Mouse (Mus musculus) lung, postnatal 36 days (tissue): ENCODE measurements around the gene Gm9844.
"Not testable (repeated sequence)": the region's sequence is repeated elsewhere in the genome, so short reads cannot be mapped to it uniquely, and the experiment has no call there.

Experiments
- DNase-seq: peaks from one replicate; pipeline ENCODE4 v3.0.0; 2022; ENCODE audit warnings: mixed read lengths

Gene Gm9844

GRCm38 (mm10) chr7:24869532-24870165 is 7.6 kb downstream of the Gm9844 start, which contains the start of the genes Lypd4 and Dmrtc2:
Lypd4 (minus strand) TSS chr7:24869941.
Dmrtc2 (plus strand) TSS chr7:24870057.
- DNase-seq, result no peak

- DNase-seq, result no peak
These were observed 15.6 kb downstream of the Gm9844 start for GRCm38 (mm10) chr7:24877588-24877987.

- no peak for DNase-seq
These were observed 17.6 kb downstream of the Gm9844 start for GRCm38 (mm10) chr7:24879620-24880019.

GRCm38 (mm10) chr7:24882416-24883199 is 20.6 kb downstream of the Gm9844 start:
- no peak for DNase-seq

GRCm38 (mm10) chr7:24883896-24884692 is 22.1 kb downstream of the Gm9844 start, which contains the start of gene Rps19:
Rps19 (plus strand) TSS chr7:24884371.
- DNase-seq, result peak; percentile 100

- DNase-seq, result peak; percentile 32
These were observed 22.8 kb downstream of the Gm9844 start for GRCm38 (mm10) chr7:24884693-24885291.

- no peak for DNase-seq
These were observed 23.7 kb downstream of the Gm9844 start for GRCm38 (mm10) chr7:24885468-24886307.

GRCm38 (mm10) chr7:24886308-24886633 is 24.3 kb downstream of the Gm9844 start:
- no peak for DNase-seq

- no peak for DNase-seq
These were observed 25.1 kb downstream of the Gm9844 start for GRCm38 (mm10) chr7:24887096-24887495.

GRCm38 (mm10) chr7:24889431-24890220 is 27.6 kb downstream of the Gm9844 start:
- no peak for DNase-seq

- DNase-seq, result peak; percentile 91
These were observed 28.5 kb downstream of the Gm9844 start for GRCm38 (mm10) chr7:24890281-24891216.

GRCm38 (mm10) chr7:24891241-24892124 is 29.5 kb downstream of the Gm9844 start:
- DNase-seq, result no peak

GRCm38 (mm10) chr7:24892125-24892583 is 30.1 kb downstream of the Gm9844 start:
- no peak for DNase-seq

- not testable (repeated sequence) for DNase-seq
These were observed 33.7 kb downstream of the Gm9844 start for GRCm38 (mm10) chr7:24895749-24896148.

GRCm38 (mm10) chr7:24896269-24896668 is 34.3 kb downstream of the Gm9844 start:
- no peak for DNase-seq

- DNase-seq, result peak; percentile 34
These were observed 35.2 kb downstream of the Gm9844 start, which contains the start of gene Cd79a for GRCm38 (mm10) chr7:24897224-24897623. Cd79a (plus strand) TSS chr7:24897381.

GRCm38 (mm10) chr7:24897959-24898358 is 35.9 kb downstream of the Gm9844 start:
- DNase-seq, result no peak

GRCm38 (mm10) chr7:24901114-24901513 is 39.1 kb downstream of the Gm9844 start:
- DNase-seq, result no peak

GRCm38 (mm10) chr7:24901842-24902241 is 39.8 kb downstream of the Gm9844 start:
- peak; percentile 42 for DNase-seq
